Mouse (Mus musculus) stomach, postnatal 0 days (tissue): Measurements from ENCODE around the gene Aldh1l1.

Experiments
- CTCF ChIP-seq: IDR thresholded peaks from 2 replicates; pipeline ENCODE4 v1.5.1; 2016; ENCODE audit warnings: antibody characterized with exemption, low read depth, mild to moderate bottlenecking, moderate library complexity
- EP300 ChIP-seq: optimal IDR thresholded peaks from 2 replicates; pipeline ENCODE3; 2016; ENCODE audit warnings: antibody characterized with exemption

DNA sequence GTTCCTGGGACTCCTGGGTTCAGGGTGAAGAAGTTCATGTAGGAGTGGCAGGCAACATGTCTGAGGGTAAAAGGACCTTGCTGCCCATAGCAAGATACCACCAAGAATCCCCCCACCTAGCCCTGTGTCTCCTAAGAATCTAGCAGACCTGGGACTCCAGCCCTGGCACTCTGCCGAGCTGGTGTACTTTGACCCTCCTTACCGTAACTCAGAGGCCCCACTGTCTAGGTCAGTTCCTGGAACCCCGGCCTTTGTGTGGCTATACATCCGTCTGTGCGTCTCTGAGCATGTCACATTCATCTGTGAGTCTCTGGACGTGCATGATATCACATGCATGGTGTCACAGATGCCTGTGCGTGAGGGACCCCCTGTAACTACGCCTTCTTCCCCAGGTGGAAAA, 84.2 kb downstream of the Aldh1l1 start:
- no peak for TF ChIP-seq EP300
- no peak for TF ChIP-seq CTCF
